Mouse (Mus musculus) telencephalon, adult 2 months (tissue): ENCODE data around the gene Rab4b.

ENCODE experiments used
- DNase-seq: peaks from one replicate; pipeline ENCODE4 v3.0.0-alpha.2; 2011; ENCODE audit warnings: low read depth, low spot score

Gene Rab4b

GRCm38 (mm10) chr7:27184964-27185363 is 6.3 kb upstream of the Rab4b start:
- no peak for DNase-seq

- DNase-seq, result no peak
Observed at GRCm38 (mm10) chr7:27182498-27182897, 3.8 kb upstream of the Rab4b start.

GRCm38 (mm10) chr7:27180837-27181695 is 2.4 kb upstream of the Rab4b start, which contains the start of the genes Gm21983 and Mia:
Gm21983 (minus strand) TSS chr7:27181086.
Mia (minus strand) TSS chr7:27181157.
- DNase-seq, result no peak

- DNase-seq, result no peak
Observed at GRCm38 (mm10) chr7:27180036-27180435, 1.3 kb upstream of the Rab4b start.

GRCm38 (mm10) chr7:27179217-27179918 is 672 bp upstream of the Rab4b start:
- DNase-seq, result no peak

GRCm38 (mm10) chr7:27177942-27178323 is 763 bp downstream of the Rab4b start:
- no peak for DNase-seq

- no peak for DNase-seq
Observed at GRCm38 (mm10) chr7:27174896-27175295, 3.8 kb downstream of the Rab4b start.

- DNase-seq, result no peak
Observed at GRCm38 (mm10) chr7:27174496-27174895, 4.2 kb downstream of the Rab4b start.

- no peak for DNase-seq
Observed at GRCm38 (mm10) chr7:27170981-27171380, 7.7 kb downstream of the Rab4b start.

- DNase-seq, result no peak
Observed at GRCm38 (mm10) chr7:27168371-27168770, 10.3 kb downstream of the Rab4b start.

GRCm38 (mm10) chr7:27167475-27168094 is 11.1 kb downstream of the Rab4b start:
- DNase-seq, result no peak

- DNase-seq, result peak; percentile 91
Observed at GRCm38 (mm10) chr7:27166614-27167474, 11.9 kb downstream of the Rab4b start, which contains the start of gene Egln2. Egln2 (minus strand) TSS chr7:27166802.

- DNase-seq, result no peak
Observed at GRCm38 (mm10) chr7:27166229-27166613, 12.5 kb downstream of the Rab4b start.

GRCm38 (mm10) chr7:27165696-27166095 is 13.0 kb downstream of the Rab4b start:
- DNase-seq, result no peak

- DNase-seq, result no peak
Observed at GRCm38 (mm10) chr7:27165007-27165655, 13.6 kb downstream of the Rab4b start.

- no peak for DNase-seq
Observed at GRCm38 (mm10) chr7:27164112-27164947, 14.4 kb downstream of the Rab4b start.

- DNase-seq, result no peak
Observed at GRCm38 (mm10) chr7:27163450-27163805, 15.3 kb downstream of the Rab4b start.

- DNase-seq, result no peak
Observed at GRCm38 (mm10) chr7:27162780-27163449, 15.8 kb downstream of the Rab4b start.

- no peak for DNase-seq
Observed at GRCm38 (mm10) chr7:27161744-27162143, 17.0 kb downstream of the Rab4b start.
